Mouse (Mus musculus) left cerebral cortex, postnatal 14 days (tissue): ENCODE data around the gene Mpped1. TPM values are rescaled to one million over a fixed set of nuclear protein-coding genes. Genes with fewer than 3 reads are reported as not detected.
A peak's percentile ranks its signal among the peaks of the same experiment; 100 is the strongest.

Experiments
- DNase-seq, 2 experiments: peaks; one replicate each; pipeline ENCODE4 v3.0.0; 2021 to 2022; ENCODE audit warnings: low spot score in 2 of 2, mixed read lengths in 1 of 2
- intact Hi-C: fragments of 180-260 bp; cut with DNase I; formaldehyde crosslinking; loops from one replicate; pipeline ENCODE4 v1.15.1; 2025
- total RNA-seq, 2 experiments: library from RNA; stranded (reverse); gene quantifications; 2 replicates each; pipeline ENCODE4 v1.2.3; 2021

Gene Mpped1
- total RNA-seq, 2 experiments from 2014 or later, result 217 to 234 TPM

GRCm38 (mm10) chr15:83853400-83853811 is 74.1 kb downstream of the Mpped1 start:
- no peak for DNase-seq
- intact Hi-C loops, result no loop called here

- intact Hi-C loops, result loop anchor here (2.0 kb wide), 1 partner anchor 198 kb away; no protein-coding TSS in a partner anchor
- peak; percentile 73 to 83 for DNase-seq
Observed at GRCm38 (mm10) chr15:83857129-83857528, 77.9 kb downstream of the Mpped1 start.

GRCm38 (mm10) chr15:83865626-83866025 is 86.4 kb downstream of the Mpped1 start:
- DNase-seq, result no peak
- intact Hi-C loops, result no loop called here

GRCm38 (mm10) chr15:83870936-83871335 is 91.7 kb downstream of the Mpped1 start:
- no peak for DNase-seq
- intact Hi-C loops, result no loop called here

- no peak for DNase-seq
- intact Hi-C loops, result no loop called here
Observed at GRCm38 (mm10) chr15:83877155-83877866, 98.0 kb downstream of the Mpped1 start.

- intact Hi-C loops, result no loop called here
- DNase-seq, result no peak
Observed at GRCm38 (mm10) chr15:83877898-83878297, 98.6 kb downstream of the Mpped1 start.

- DNase-seq, result no peak
- intact Hi-C loops, result no loop called here
Observed at GRCm38 (mm10) chr15:83879845-83880244, 100.6 kb downstream of the Mpped1 start.

GRCm38 (mm10) chr15:83883821-83884220 is 104.6 kb downstream of the Mpped1 start:
- DNase-seq, result no peak
- intact Hi-C loops, result no loop called here

GRCm38 (mm10) chr15:83884291-83884690 is 105.0 kb downstream of the Mpped1 start:
- DNase-seq, result no peak
- intact Hi-C loops, result no loop called here

- intact Hi-C loops, result no loop called here
- DNase-seq, result no peak
Observed at GRCm38 (mm10) chr15:83892871-83893270, 113.6 kb downstream of the Mpped1 start.

GRCm38 (mm10) chr15:83894261-83894660 is 115.0 kb downstream of the Mpped1 start:
- intact Hi-C loops, result no loop called here

GRCm38 (mm10) chr15:83896011-83896410 is 116.7 kb downstream of the Mpped1 start:
- DNase-seq, result no peak
- intact Hi-C loops, result loop anchor here (5.0 kb wide), 1 partner anchor 114 kb away; no protein-coding TSS in a partner anchor

More at GRCm38 (mm10) chr15:83894261-83894660, 115.0 kb downstream of the Mpped1 start:
- no peak for DNase-seq

- intact Hi-C loops, result loop anchor here (5.0 kb wide), 1 partner anchor 115 kb away; no protein-coding TSS in a partner anchor
- DNase-seq, result peak; percentile 71 to 78
Observed at GRCm38 (mm10) chr15:83897286-83897685, 118.0 kb downstream of the Mpped1 start.

- no peak for DNase-seq
- intact Hi-C loops, result no loop called here
Observed at GRCm38 (mm10) chr15:83906472-83906871, 127.2 kb downstream of the Mpped1 start.

Other genes with a start within 250 kb of the Mpped1 start
- 1 to 10 TPM; 2.4 to 2.8 TPM for gene Tspo, start 215.9 kb upstream of the Mpped1 start, total RNA-seq
- gene Mcat, start 215.7 kb upstream of the Mpped1 start, total RNA-seq, result 10 to 100 TPM; 29.0 to 31.1 TPM
- 10 to 100 TPM; 16.2 to 17.2 TPM for gene Ttll12, start 184.3 kb upstream of the Mpped1 start, total RNA-seq
- gene Scube1, start 54.4 kb upstream of the Mpped1 start, total RNA-seq, result 10 to 100 TPM; 58.6 to 65.6 TPM